8 mouse cellular contexts compared by ENCODE assay signal in the genomic region with DNA sequence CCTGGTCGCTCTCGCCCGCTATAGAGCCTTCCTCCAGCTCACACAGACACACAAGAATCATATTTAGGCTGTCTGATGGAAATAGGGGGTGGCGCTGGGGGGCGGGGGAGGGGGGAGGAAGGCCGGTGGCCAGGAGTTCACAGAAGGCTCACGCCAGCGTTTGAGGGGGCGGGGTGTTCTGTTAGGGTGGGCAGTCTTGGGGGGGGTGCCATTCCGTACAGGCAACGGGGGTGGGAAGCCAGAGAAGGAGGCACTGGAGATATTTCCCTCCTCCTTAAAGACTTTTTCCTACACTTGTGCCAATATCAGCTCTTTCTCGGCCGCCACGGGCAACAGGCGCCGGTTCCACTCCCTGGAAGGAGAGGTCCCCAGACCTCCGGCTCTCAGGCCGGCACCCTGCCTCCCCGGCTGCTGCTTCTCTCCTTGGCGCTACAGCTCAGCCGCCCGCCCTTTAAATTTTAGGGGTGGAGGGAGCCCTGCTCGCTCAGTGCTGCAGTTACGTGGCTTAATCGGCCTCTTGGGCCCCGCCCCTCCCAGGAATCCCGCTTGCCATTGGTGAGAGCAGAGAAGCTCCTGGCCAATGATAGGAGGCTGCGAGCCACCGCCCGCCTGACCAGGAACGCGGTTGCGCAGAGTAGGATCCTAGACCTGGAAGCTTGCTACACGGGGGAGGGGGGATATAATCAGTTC. TPM values are rescaled to one million over a fixed set of nuclear protein-coding genes. Genes with fewer than 3 reads are reported as not detected.
DNase-seq lines count a peak whose midpoint lies in the region; ATAC-seq and TF ChIP-seq lines count a peak whose summit lies in the region.

No protein-coding gene starts in this region.

- H3K4me2 ChIP-seq in heart, embryonic 14.5 days (ENCODE audit: low read length): peak overlapping the region; percentile 94
- H3K4me2 ChIP-seq in liver, embryonic 14.5 days (ENCODE audit: low read depth): peak overlapping the region; percentile 82
- H3K4me2 ChIP-seq in neural tube, embryonic 11.5 days (ENCODE audit: low read depth): peak overlapping the region; percentile 82
- H3K4me2 ChIP-seq in stomach, postnatal 0 days (replicated peaks; ENCODE audit: low read depth): peak overlapping the region; percentile 90

- H3K36me3 ChIP-seq in heart, embryonic 14.5 days (ENCODE audit: control insufficient read depth, insufficient read depth, low read length): no peaks in the 10 kb centered on the region
- no peaks in the 10 kb centered on the region for H3K36me3 ChIP-seq in liver, embryonic 14.5 days (replicated peaks; ENCODE audit: control insufficient read depth, insufficient read depth, low read depth)
- H3K36me3 ChIP-seq in neural tube, embryonic 11.5 days (ENCODE audit: control insufficient read depth, insufficient read depth, low read length): no peaks in the 10 kb centered on the region
- no peaks in the 10 kb centered on the region for H3K36me3 ChIP-seq in stomach, postnatal 0 days (ENCODE audit: control insufficient read depth, insufficient read depth, low read length)

- peaks cover 23 to 33% of the 10 kb centered on the region in 2 experiments for H3K4me1 ChIP-seq in heart, embryonic 14.5 days (ENCODE audit: control insufficient read depth in 2 of 2, insufficient read depth in 2 of 2, low read length in 2 of 2)
- H3K4me1 ChIP-seq in liver, embryonic 14.5 days (replicated peaks; ENCODE audit: control insufficient read depth in 2 of 2, insufficient read depth in 2 of 2, low read length in 1 of 2): peaks cover 7 to 24% of the 10 kb centered on the region in 2 experiments
- peaks cover 6% of the 10 kb centered on the region; the same call in 1 of the 2 replicates for H3K4me1 ChIP-seq in neural tube, embryonic 11.5 days (ENCODE audit: control insufficient read depth, insufficient read depth, low read length)
- peaks cover 15% of the 10 kb centered on the region for H3K4me1 ChIP-seq in stomach, postnatal 0 days (replicated peaks; ENCODE audit: control insufficient read depth, insufficient read depth)

- H3K4me3 ChIP-seq in heart, embryonic 14.5 days (ENCODE audit: control insufficient read depth in 1 of 2, insufficient read depth in 1 of 2, low read depth in 1 of 2, low read length in 2 of 2): peak overlapping the region; percentile 57 to 66
- peak overlapping the region; percentile 52 to 68 for H3K4me3 ChIP-seq in liver, embryonic 14.5 days (ENCODE audit: insufficient read depth in 1 of 2, low read depth in 2 of 2, low read length in 2 of 2)
- peak overlapping the region; percentile 41 for H3K4me3 ChIP-seq in neural tube, embryonic 11.5 days (ENCODE audit: low read depth, low read length)
- peak overlapping the region; percentile 50 for H3K4me3 ChIP-seq in stomach, postnatal 0 days (ENCODE audit: low read depth, low read length)

- peak; percentile 100 for ATAC-seq in CD4-positive, CD25-positive, alpha-beta regulatory T cell, adult 4 months
- peak; percentile 92 for ATAC-seq in heart, embryonic 14.5 days (ENCODE audit: insufficient number of reproducible peaks, insufficient read depth, low FRiP score, low read depth)
- peak; percentile 96 for ATAC-seq in liver, embryonic 14.5 days (ENCODE audit: insufficient read depth)
- ATAC-seq in neural tube, embryonic 11.5 days (ENCODE audit: insufficient read depth, low FRiP score, low TSS enrichment): peak; percentile 97
- ATAC-seq in stomach, postnatal 0 days (ENCODE audit: low FRiP score, low TSS enrichment): peak; percentile 95

- H3K9me3 ChIP-seq in heart, embryonic 14.5 days (ENCODE audit: control insufficient read depth, low read length): no peaks in the 10 kb centered on the region
- no peaks in the 10 kb centered on the region for H3K9me3 ChIP-seq in liver, embryonic 14.5 days (ENCODE audit: control insufficient read depth, low read length)
- H3K9me3 ChIP-seq in neural tube, embryonic 11.5 days (ENCODE audit: control insufficient read depth, low read length): no peaks in the 10 kb centered on the region
- H3K9me3 ChIP-seq in stomach, postnatal 0 days (ENCODE audit: control insufficient read depth, low read length): no peaks in the 10 kb centered on the region

- TF ChIP-seq EP300 in liver, embryonic 14.5 days (IDR thresholded peaks at IDR 0.05; ENCODE audit: low read depth): no peak
- no peak for TF ChIP-seq EP300 in stomach, postnatal 0 days (optimal IDR thresholded peaks at IDR 0.05)

- H3K27me3 ChIP-seq in heart, embryonic 14.5 days (ENCODE audit: control insufficient read depth, insufficient read depth, low read length): no peaks in the 10 kb centered on the region
- no peaks in the 10 kb centered on the region; the same call in 1 of the 2 replicates for H3K27me3 ChIP-seq in liver, embryonic 14.5 days (ENCODE audit: control insufficient read depth, insufficient read depth, low read length)
- H3K27me3 ChIP-seq in neural tube, embryonic 11.5 days (ENCODE audit: control insufficient read depth, insufficient read depth, low read length): no peaks in the 10 kb centered on the region
- no peaks in the 10 kb centered on the region for H3K27me3 ChIP-seq in stomach, postnatal 0 days (ENCODE audit: control insufficient read depth, insufficient read depth, low read length)

- under 1% methylated on average over 31 of the region's 34 CpGs for WGBS in heart, embryonic 14.5 days
- under 1% methylated on average over 32 of the region's 34 CpGs for WGBS in liver, embryonic 14.5 days (ENCODE audit: insufficient replicate concordance)
- under 1% methylated on average over 33 of the region's 34 CpGs for WGBS in neural tube, embryonic 11.5 days
- under 1% methylated on average over 31 of the region's 34 CpGs for WGBS in stomach, postnatal 0 days

- peak; percentile 77 for DNase-seq in c-Kit-negative CD71-positive TER-119-positive erythroid progenitor cells, embryonic 14.5 days (ENCODE audit: low read depth, low spot score)
- DNase-seq in fibroblast of lung, adult 2 months (ENCODE audit: low read depth): peak; percentile 89
- DNase-seq in kidney, postnatal 14 days: peak; percentile 98
- peak; percentile 89 to 90 (median 90) for DNase-seq in liver, embryonic 14.5 days (ENCODE audit: low read depth in 3 of 3, low spot score in 3 of 3)
- peak; percentile 96 for DNase-seq in neural tube, embryonic 11.5 days (ENCODE audit: low spot score)
- DNase-seq in stomach, postnatal 0 days (ENCODE audit: low spot score): peak; percentile 97

- TF ChIP-seq CTCF in liver, embryonic 14.5 days (IDR thresholded peaks at IDR 0.05; ENCODE audit: low read depth): no peak
- no peak for TF ChIP-seq CTCF in stomach, postnatal 0 days (IDR thresholded peaks at IDR 0.05; ENCODE audit: low read depth)

- H3K9ac ChIP-seq in heart, embryonic 14.5 days (ENCODE audit: low read length): peak overlapping the region; percentile 80
- peak overlapping the region; percentile 56 for H3K9ac ChIP-seq in liver, embryonic 14.5 days (replicated peaks)
- peak overlapping the region; percentile 60 for H3K9ac ChIP-seq in neural tube, embryonic 11.5 days (ENCODE audit: low read length)
- peak overlapping the region; percentile 66 for H3K9ac ChIP-seq in stomach, postnatal 0 days (ENCODE audit: low read length)

- peak overlapping the region; percentile 89 to 92 for H3K27ac ChIP-seq in heart, embryonic 14.5 days (replicated peaks in 1 of 2; ENCODE audit: control insufficient read depth in 1 of 2, insufficient read depth in 1 of 2, low read depth in 2 of 2, low read length in 2 of 2)
- H3K27ac ChIP-seq in liver, embryonic 14.5 days: no peak overlapping the region
- 0 out of 2 replicates have a peak overlapping the region, but pooled peaks have one; percentile 11 for H3K27ac ChIP-seq in neural tube, embryonic 11.5 days (ENCODE audit: low read depth, low read length)
- peak overlapping the region; percentile 92 for H3K27ac ChIP-seq in stomach, postnatal 0 days (replicated peaks)

RNA-seq across cellular contexts. Expression of a gene that starts 16.2 kb away (rescaled TPM):
- 1 to 10 TPM in 1 of 2 experiments, under 1 TPM in 1; 0.77 to 1.2 TPM for polyA plus RNA-seq in CD4-positive, CD25-positive, alpha-beta regulatory T cell, adult 4 months (2017; shearing (Covaris generic))
- polyA plus RNA-seq in heart, embryonic 14.5 days (2014; fragmentation: Nextera tagmentation; extraction: Ambion mirVana): 8.8 and 10.2 TPM in 2 replicates
- polyA plus RNA-seq in liver, embryonic 14.5 days (2012; rRNA removed): 0.61 and 0.66 TPM in 2 replicates
- 0.84 and 1.3 TPM in 2 replicates for polyA plus RNA-seq in liver, embryonic 14.5 days (2014; fragmentation: Nextera tagmentation; extraction: Ambion mirVana)
- polyA plus RNA-seq in neural tube, embryonic 11.5 days (2014; fragmentation: Nextera tagmentation; extraction: Ambion mirVana): 1.6 and 2.0 TPM in 2 replicates
- 13.2 and 15.6 TPM in 2 replicates for polyA plus RNA-seq in stomach, postnatal 0 days (2015; fragmentation: Nextera tagmentation; extraction: Ambion mirVana)

RNA-seq across cellular contexts. Expression of a gene that starts 32.4 kb away (rescaled TPM):
- 100 to 1,000 TPM; 131 to 138 TPM for polyA plus RNA-seq in CD4-positive, CD25-positive, alpha-beta regulatory T cell, adult 4 months (2017; shearing (Covaris generic))
- polyA plus RNA-seq in heart, embryonic 14.5 days (2014; fragmentation: Nextera tagmentation; extraction: Ambion mirVana): 47.8 and 48.2 TPM in 2 replicates
- polyA plus RNA-seq in liver, embryonic 14.5 days (2012; rRNA removed): 55.9 and 60.7 TPM in 2 replicates
- polyA plus RNA-seq in liver, embryonic 14.5 days (2014; fragmentation: Nextera tagmentation; extraction: Ambion mirVana): 19.6 and 26.7 TPM in 2 replicates
- polyA plus RNA-seq in neural tube, embryonic 11.5 days (2014; fragmentation: Nextera tagmentation; extraction: Ambion mirVana): 34.6 and 37.7 TPM in 2 replicates
- 18.6 and 23.2 TPM in 2 replicates for polyA plus RNA-seq in stomach, postnatal 0 days (2015; fragmentation: Nextera tagmentation; extraction: Ambion mirVana)
